ENCODE assay signal across 8 mouse cellular contexts in the genomic region with DNA sequence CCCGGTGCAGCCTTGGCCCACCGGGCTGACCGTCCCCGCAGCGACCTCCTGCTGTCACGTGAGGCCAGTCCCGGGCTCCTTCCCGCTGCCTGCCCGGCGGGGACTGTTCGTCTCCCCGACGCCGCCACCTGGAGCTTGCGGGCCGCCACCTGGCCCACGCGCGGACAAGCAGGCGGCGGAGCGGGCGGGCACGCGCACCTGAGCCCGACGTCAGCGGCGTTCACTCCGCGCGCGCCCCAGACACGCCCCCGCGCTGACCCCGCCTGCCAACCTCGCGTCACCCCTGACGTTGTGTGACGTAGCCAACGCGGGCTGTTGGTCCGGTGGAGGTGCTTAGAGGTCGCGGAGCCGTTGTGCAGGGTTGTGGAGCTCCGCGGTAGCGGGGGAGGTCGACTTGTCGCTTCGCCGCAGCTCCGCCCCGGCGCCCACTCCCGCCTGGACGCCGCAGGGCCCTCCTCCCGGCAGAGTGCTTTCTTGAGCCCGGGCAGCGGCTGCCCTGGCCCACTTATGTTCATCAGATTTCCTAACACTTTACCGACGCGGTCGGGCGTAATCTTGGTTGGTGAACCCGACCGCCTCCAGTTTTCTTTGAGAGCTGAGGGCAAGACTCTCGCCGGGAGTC. TPM values are rescaled to one million over a fixed set of nuclear protein-coding genes. Genes with fewer than 3 reads are reported as not detected.
A peak's percentile ranks its signal among the peaks of the same experiment; 100 is the strongest.
DNase-seq lines count a peak whose midpoint lies in the region; ATAC-seq lines count a peak whose summit lies in the region.

A gene (minus strand): TSS at position 274 of the 622 bp plus-strand sequence.

- H3K36me3 ChIP-seq in megakaryocyte, embryonic 14.5 days (replicated peaks; ENCODE audit: low read length): peaks cover 5% of the 10 kb centered on the region

- H3K4me3 ChIP-seq in megakaryocyte, embryonic 14.5 days (replicated peaks): peak within 1 kb of the TSS; percentile 97

- peak; percentile 63 for ATAC-seq in common myeloid progenitor, adult 5-6 weeks (replicated peaks; ENCODE audit: low read depth, poor library complexity, severe bottlenecking)

- no peaks in the 10 kb centered on the region for H3K27me3 ChIP-seq in megakaryocyte, embryonic 14.5 days (replicated peaks)

- no peaks in the 10 kb centered on the region for H3K9me3 ChIP-seq in megakaryocyte, embryonic 14.5 days

- peaks cover 74% of the 10 kb centered on the region for H3K4me1 ChIP-seq in megakaryocyte, embryonic 14.5 days

- DNase-seq in ZHBTc4 (ENCODE audit: low read depth, low spot score): peak; percentile 98
- DNase-seq in gastrocnemius, adult 8-10 months (ENCODE audit: low spot score in 2 of 2): peak; percentile 93
- peak; percentile 79 for DNase-seq in hindlimb bud, embryonic 11.5 days (ENCODE audit: extremely low spot score, low read depth, low spot score)
- DNase-seq in left cerebral cortex, adult 8-10 months (ENCODE audit: low spot score in 2 of 2): peak; percentile 92 to 96
- peak; percentile 95 to 96 for DNase-seq in right cerebral cortex, postnatal 10 days (ENCODE audit: low spot score in 2 of 2)
- peak; percentile 97 for DNase-seq in urinary bladder, postnatal 25 days (ENCODE audit: low spot score)

RNA-seq across cellular contexts. Expression of the gene that starts here (rescaled TPM):
- total RNA-seq in common myeloid progenitor, adult 5-6 weeks (2017): 28.5 and 40.3 TPM in 2 replicates
- total RNA-seq in gastrocnemius, adult 8-10 months (2022): 10 to 100 TPM; 10.2 to 18.0 (median 13.5) TPM
- 10 to 100 TPM; 56.0 to 62.3 (median 60.6) TPM for total RNA-seq in left cerebral cortex, adult 8-10 months (2022)
- polyA plus RNA-seq in megakaryocyte, embryonic 14.5 days (2012; ENCODE audit: insufficient read depth, low replicate concordance): 5.4 and 16.7 TPM in 2 replicates

Comparison
In these comparisons a context has a peak if more than half of its experiments do, and no peak if none do; other contexts are left out.
1. Peak in every context shown above with its lines: DNase-seq, ATAC-seq and H3K4me3 ChIP-seq.